Mouse (Mus musculus) hindbrain, embryonic 11.5 days (tissue): ENCODE measurements around the gene Rsrc2. TPM values are rescaled to one million over a fixed set of nuclear protein-coding genes. Genes with fewer than 3 reads are reported as not detected.
"Not testable (repeated sequence)": the region's sequence is repeated elsewhere in the genome, so short reads cannot be mapped to it uniquely, and the experiment has no call there.

Experiments
- ATAC-seq: fragments of 200-750 bp; cut with Nextera tagmentation; 2 replicates; pipeline ENCODE4 v1.8.0; 2017; ENCODE audit warnings: mild to moderate bottlenecking, moderate TSS enrichment, moderate library complexity; ENCODE audit not compliant: low FRiP score
- DNase-seq: peaks from one replicate; pipeline ENCODE4 v3.0.0-alpha.2; 2015; ENCODE audit warnings: low spot score
- H3K27ac ChIP-seq: fragments of 300-500 bp; sonication (generic); 2 replicates; pipeline ENCODE4 v1.5.1; 2014; ENCODE audit warnings: mild to moderate bottlenecking, low read depth, low read length
- H3K27me3 ChIP-seq: fragments of 300-500 bp; sonication (generic); 2 replicates; pipeline ENCODE4 v1.6.1; 2014; ENCODE audit warnings: mild to moderate bottlenecking, low read length, moderate library complexity, mixed read lengths; ENCODE audit not compliant: control insufficient read depth, insufficient read depth
- H3K36me3 ChIP-seq: fragments of 300-500 bp; sonication (generic); 2 replicates; pipeline ENCODE4 v1.6.1; 2014; ENCODE audit warnings: mild to moderate bottlenecking, low read length, moderate library complexity, mixed read lengths; ENCODE audit not compliant: control insufficient read depth, insufficient read depth
- H3K4me1 ChIP-seq: fragments of 300-500 bp; sonication (generic); replicated peaks from 2 replicates; pipeline ENCODE4 v1.6.1; 2014; ENCODE audit warnings: low read length, mixed read lengths; ENCODE audit not compliant: control insufficient read depth, insufficient read depth
- H3K4me2 ChIP-seq: fragments of 300-500 bp; sonication (generic); replicated peaks from 2 replicates; pipeline ENCODE4 v1.6.1; 2014; ENCODE audit warnings: mild to moderate bottlenecking, low read depth, low read length
- H3K4me3 ChIP-seq: fragments of 300-500 bp; sonication (generic); 2 replicates; pipeline ENCODE4 v1.5.1; 2014; ENCODE audit warnings: low read depth, low read length
- H3K9ac ChIP-seq: fragments of 300-500 bp; sonication (generic); 2 replicates; pipeline ENCODE4 v1.6.1; 2014; ENCODE audit warnings: low read depth, low read length
- H3K9me3 ChIP-seq: fragments of 300-500 bp; sonication (generic); 2 replicates; pipeline ENCODE4 v1.6.1; 2016; ENCODE audit warnings: low read length; ENCODE audit not compliant: control insufficient read depth
- WGBS: fragments of 180-500 bp; shearing (Covaris S2); extraction: QIAGEN DNeasy Blood & Tissue Kit; methylation state at CpG from one replicate; pipeline ENCODE4 v1.1.7; 2014; 5-methylcytosine and 5-hydroxymethylcytosine counted together
- polyA plus RNA-seq: library from polyadenylated mRNA; unstranded; fragments of >200 nt; fragmentation: Nextera tagmentation; extraction: Ambion mirVana; gene quantifications from 2 replicates; pipeline ENCODE4 v1.2.1, GENCODE M21; 2014

The Rsrc2 gene
- polyA plus RNA-seq, result 165 and 183 TPM in 2 replicates

GRCm38 (mm10) chr5:123749065-123750064, at the start of gene Rsrc2, which contains the start of gene Kntc1:
Rsrc2 (minus strand) TSS chr5:123749414.
Kntc1 (plus strand) TSS chr5:123749716.
- WGBS, result under 1% methylated on average over 63 of the region's 63 CpGs
- ATAC-seq (peak; percentile 98), DNase-seq (peak; percentile 100)
- peak within 1 kb of the TSS; percentile 70 for H3K9ac ChIP-seq
- H3K27ac ChIP-seq, result peak within 1 kb of the TSS; percentile 97
- H3K36me3 ChIP-seq, result no peaks in the 10 kb centered on the region
- peak within 1 kb of the TSS; percentile 72 for H3K4me3 ChIP-seq
- peaks cover 6% of the 10 kb centered on the region for H3K4me1 ChIP-seq
- H3K4me2 ChIP-seq, result peak within 1 kb of the TSS; percentile 69
- no peaks in the 10 kb centered on the region for H3K9me3 ChIP-seq
- no peaks in the 10 kb centered on the region for H3K27me3 ChIP-seq

GRCm38 (mm10) chr5:123793081-123793480, 43.9 kb upstream of the Rsrc2 start:
- Histone ChIP-seq H3K4me2 (no peak overlapping the region), H3K36me3 (peaks cover 7% of the 10 kb centered on the region; the same call in 1 of the 2 replicates), H3K4me3 (no peak overlapping the region), H3K27ac (no peak overlapping the region), H3K4me1 (no peaks in the 10 kb centered on the region), H3K9me3 (no peaks in the 10 kb centered on the region), H3K9ac (no peak overlapping the region), H3K27me3 (no peaks in the 10 kb centered on the region)
- ATAC-seq (no peak), DNase-seq (no peak)
- WGBS, result 96% methylated on average over 2 of the region's 2 CpGs

- Histone ChIP-seq H3K4me3 (no peak overlapping the region), H3K4me2 (no peak overlapping the region), H3K27me3 (no peaks in the 10 kb centered on the region), H3K36me3 (peaks cover 4% of the 10 kb centered on the region; the same call in 1 of the 2 replicates), H3K4me1 (no peaks in the 10 kb centered on the region), H3K9ac (no peak overlapping the region), H3K9me3 (no peaks in the 10 kb centered on the region), H3K27ac (no peak overlapping the region)
- DNase-seq, result no peak
- 94% methylated on average over 7 of the region's 7 CpGs for WGBS
- no peak for ATAC-seq
Measured at GRCm38 (mm10) chr5:123788976-123789375, 39.8 kb upstream of the Rsrc2 start.

- H3K4me2 ChIP-seq, result no peak overlapping the region
- no peak overlapping the region for H3K4me3 ChIP-seq
- H3K9me3 ChIP-seq, result no peaks in the 10 kb centered on the region
- no peaks in the 10 kb centered on the region for H3K27me3 ChIP-seq
- no peaks in the 10 kb centered on the region for H3K4me1 ChIP-seq
- peaks cover 2% of the 10 kb centered on the region; the same call in 1 of the 2 replicates for H3K36me3 ChIP-seq
- H3K27ac ChIP-seq, result no peak overlapping the region
- ATAC-seq (no peak), DNase-seq (no peak)
- 96% methylated on average over 4 of the region's 4 CpGs for WGBS
- no peak overlapping the region for H3K9ac ChIP-seq
Measured at GRCm38 (mm10) chr5:123781864-123782263, 32.6 kb upstream of the Rsrc2 start.

- no peak overlapping the region for H3K27ac ChIP-seq
- no peak for DNase-seq
- WGBS, result 92% methylated on average over 8 of the region's 8 CpGs
- no peak for ATAC-seq
- no peaks in the 10 kb centered on the region for H3K27me3 ChIP-seq
- H3K36me3 ChIP-seq, result peaks cover 7% of the 10 kb centered on the region; the same call in 1 of the 2 replicates
- no peak overlapping the region for H3K4me2 ChIP-seq
- H3K4me1 ChIP-seq, result no peaks in the 10 kb centered on the region
- H3K9me3 ChIP-seq, result no peaks in the 10 kb centered on the region
- no peak overlapping the region for H3K4me3 ChIP-seq
- H3K9ac ChIP-seq, result no peak overlapping the region
Measured at GRCm38 (mm10) chr5:123780716-123781115, 31.5 kb upstream of the Rsrc2 start.

GRCm38 (mm10) chr5:123773441-123773840, 24.2 kb upstream of the Rsrc2 start:
- no peak overlapping the region for H3K4me3 ChIP-seq
- H3K27ac ChIP-seq, result no peak overlapping the region
- no peaks in the 10 kb centered on the region for H3K9me3 ChIP-seq
- H3K4me2 ChIP-seq, result no peak overlapping the region
- ATAC-seq (no peak), DNase-seq (no peak)
- WGBS, result 95% methylated on average over 9 of the region's 9 CpGs
- 0 out of 2 replicates have a peak, but pooled peaks cover 5% of the 10 kb centered on the region for H3K36me3 ChIP-seq
- no peak overlapping the region for H3K9ac ChIP-seq
- H3K4me1 ChIP-seq, result no peaks in the 10 kb centered on the region
- H3K27me3 ChIP-seq, result no peaks in the 10 kb centered on the region

GRCm38 (mm10) chr5:123766455-123766854, 17.2 kb upstream of the Rsrc2 start:
- not testable (repeated sequence) for DNase-seq, H3K27me3 ChIP-seq, ATAC-seq, H3K9me3 ChIP-seq, H3K36me3 ChIP-seq, H3K9ac ChIP-seq, H3K4me3 ChIP-seq, H3K4me2 ChIP-seq, H3K27ac ChIP-seq, H3K4me1 ChIP-seq
- 94% methylated on average over 11 of the region's 11 CpGs for WGBS

- ATAC-seq, result no peak
- no peak for DNase-seq
- Histone ChIP-seq H3K4me1 (no peaks in the 10 kb centered on the region), H3K27me3 (no peaks in the 10 kb centered on the region), H3K27ac (no peak overlapping the region), H3K9me3 (no peaks in the 10 kb centered on the region), H3K4me2 (no peak overlapping the region), H3K4me3 (no peak overlapping the region), H3K36me3 (0 out of 2 replicates have a peak, but pooled peaks cover 2% of the 10 kb centered on the region), H3K9ac (no peak overlapping the region)
- 94% methylated on average over 11 of the region's 11 CpGs for WGBS
Measured at GRCm38 (mm10) chr5:123765506-123765905, 16.3 kb upstream of the Rsrc2 start.
